Mouse (Mus musculus) midbrain, embryonic 13.5 days (tissue): ENCODE results near the gene Areg. TPM values are rescaled to one million over a fixed set of nuclear protein-coding genes. Genes with fewer than 3 reads are reported as not detected.

Experiments
- ATAC-seq: fragments of 200-750 bp; cut with Nextera tagmentation; 2 replicates; pipeline ENCODE4 v1.8.0; 2017; ENCODE audit warnings: mild to moderate bottlenecking, moderate TSS enrichment, moderate library complexity
- H3K27ac ChIP-seq: fragments of 300-500 bp; sonication (generic); 2 replicates; pipeline ENCODE4 v1.5.1; 2015; ENCODE audit warnings: inconsistent platforms, mild to moderate bottlenecking, moderate library complexity
- H3K27me3 ChIP-seq: fragments of 300-500 bp; sonication (generic); 2 replicates; pipeline ENCODE4 v1.6.1; 2015; ENCODE audit warnings: mild to moderate bottlenecking, inconsistent platforms
- H3K36me3 ChIP-seq: fragments of 300-500 bp; sonication (generic); 2 replicates; pipeline ENCODE4 v1.6.1; 2015; ENCODE audit warnings: mild to moderate bottlenecking, inconsistent platforms
- H3K4me1 ChIP-seq: fragments of 300-500 bp; sonication (generic); replicated peaks from 2 replicates; pipeline ENCODE4 v1.6.1; 2015; ENCODE audit warnings: inconsistent platforms
- H3K4me2 ChIP-seq: fragments of 300-500 bp; sonication (generic); replicated peaks from 2 replicates; pipeline ENCODE4 v1.6.1; 2015; ENCODE audit warnings: moderate library complexity, mild to moderate bottlenecking, inconsistent platforms
- H3K4me3 ChIP-seq: fragments of 300-500 bp; sonication (generic); replicated peaks from 2 replicates; pipeline ENCODE4 v1.5.1; 2015; ENCODE audit warnings: mild to moderate bottlenecking, inconsistent platforms
- H3K9ac ChIP-seq: fragments of 300-500 bp; sonication (generic); replicated peaks from 2 replicates; pipeline ENCODE4 v1.6.1; 2015; ENCODE audit warnings: mild to moderate bottlenecking, inconsistent platforms
- H3K9me3 ChIP-seq: fragments of 300-500 bp; sonication (generic); 2 replicates; pipeline ENCODE4 v1.6.1; 2016; ENCODE audit warnings: mild to moderate bottlenecking, inconsistent platforms
- WGBS: fragments of 180-500 bp; shearing (Covaris S2); methylation state at CpG from one replicate; pipeline ENCODE4 v1.1.7; 2015; 5-methylcytosine and 5-hydroxymethylcytosine counted together
- polyA plus RNA-seq: library from polyadenylated mRNA; unstranded; fragments of >200 nt; fragmentation: Nextera tagmentation; extraction: Ambion mirVana; gene quantifications from 2 replicates; pipeline ENCODE4 v1.2.1, GENCODE M21; 2015

The Areg gene
- polyA plus RNA-seq, 1 experiment from 2014 or later, result not detected

DNA sequence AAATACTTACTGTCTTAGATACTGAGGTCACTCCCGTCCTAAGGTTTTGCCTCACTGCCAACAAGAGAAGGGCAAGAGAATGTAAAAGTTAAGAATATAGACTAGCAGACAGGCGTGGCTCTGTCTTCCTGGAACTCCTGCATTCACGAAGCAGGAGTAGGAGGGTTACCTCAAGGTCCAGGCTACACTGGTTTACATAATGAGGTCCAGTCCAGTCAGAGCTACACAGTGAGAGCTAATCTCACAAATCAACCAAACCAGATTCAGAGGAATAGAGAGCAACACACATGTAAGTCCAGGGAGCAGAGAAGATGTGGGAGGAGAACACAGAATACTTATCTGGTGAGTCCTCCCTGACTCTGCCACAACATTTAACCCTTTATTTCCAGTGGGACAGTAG, 55.2 kb downstream of the Areg start:
- no peak overlapping the region for H3K4me3 ChIP-seq
- H3K36me3 ChIP-seq, result no peaks in the 10 kb centered on the region
- no peak for ATAC-seq
- H3K4me2 ChIP-seq, result no peak overlapping the region
- WGBS, result 79% methylated on average over 3 of the region's 3 CpGs
- no peak overlapping the region for H3K27ac ChIP-seq
- H3K27me3 ChIP-seq, result no peaks in the 10 kb centered on the region
- no peaks in the 10 kb centered on the region for H3K9me3 ChIP-seq
- H3K4me1 ChIP-seq, result no peaks in the 10 kb centered on the region
- no peak overlapping the region for H3K9ac ChIP-seq

Other genes starting within 250 kb of the Areg start
- gene Cxcl1, start 248.4 kb upstream of the Areg start, polyA plus RNA-seq, result 0.22 TPM in 1 of 2 replicates, not detected in the other
- not detected in 2 replicates for gene Cxcl2, start 235.7 kb upstream of the Areg start, polyA plus RNA-seq
- gene Mthfd2l, start 208.5 kb upstream of the Areg start, polyA plus RNA-seq, result 98.9 and 99.1 TPM in 2 replicates
- gene Epgn, start 112.1 kb upstream of the Areg start, polyA plus RNA-seq, result 0.12 and 0.23 TPM in 2 replicates
- gene Ereg, start 65.0 kb upstream of the Areg start, polyA plus RNA-seq, result not detected in 2 replicates